In the genomic region with DNA sequence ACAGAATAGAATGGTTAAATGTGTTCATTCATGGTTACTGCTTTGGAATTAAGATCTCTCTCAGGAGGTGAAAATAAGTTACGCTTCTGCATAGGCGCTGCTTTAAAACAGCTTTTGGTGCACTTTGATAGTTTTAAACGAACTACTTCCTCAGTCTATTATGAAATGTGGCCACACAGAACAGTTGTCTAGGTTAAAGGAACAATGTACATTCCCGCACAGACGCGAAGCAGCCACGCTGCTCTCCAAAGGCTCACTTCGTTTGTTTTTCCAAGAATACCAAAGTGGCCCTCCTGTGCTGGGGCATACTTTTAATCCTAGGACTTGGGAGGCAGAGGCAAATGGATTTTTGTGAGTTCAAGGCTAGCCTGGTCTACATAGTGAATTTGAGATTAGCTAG, we compare ENCODE assay signal across 23 mouse cellular contexts.
"Had no signal": no experiment of that assay in that cellular context is flagged by ENCODE, and none has a peak within 500 bp of the region (broad histone marks: within the 10 kb centered on the region; RNA-seq: fewer than 3 reads in every experiment).

No protein-coding gene starts in this region.

- H3K4me1 ChIP-seq: hindbrain, embryonic 10.5 days; hindbrain, embryonic 12.5 days; intestine, embryonic 15.5 days; limb, embryonic 15.5 days; liver, embryonic 12.5 days had no signal

- H3K4me3 ChIP-seq: heart, adult 2 months; hindbrain, embryonic 10.5 days; hindbrain, embryonic 12.5 days; intestine, embryonic 15.5 days; layer of hippocampus, adult 2 months; limb, embryonic 13.5 days; limb, embryonic 15.5 days; liver, embryonic 12.5 days had no signal

- ATAC-seq: hindbrain, embryonic 16.5 days; inflammation-experienced regulatory T-cells, adult 6 months; intestine, embryonic 15.5 days; intestine, postnatal 0 days; liver, embryonic 12.5 days had no signal

- H3K9ac ChIP-seq: hindbrain, embryonic 12.5 days; hindbrain, embryonic 14.5 days; intestine, embryonic 15.5 days; limb, embryonic 13.5 days; limb, embryonic 15.5 days; liver, embryonic 12.5 days had no signal

- H3K27ac ChIP-seq: heart, adult 2 months; hindbrain, embryonic 10.5 days; hindbrain, embryonic 12.5 days; hindbrain, embryonic 14.5 days; intestine, embryonic 15.5 days; layer of hippocampus, adult 2 months; limb, embryonic 13.5 days; limb, embryonic 15.5 days; liver, embryonic 12.5 days had no signal

- H3K27me3 ChIP-seq: hindbrain, embryonic 12.5 days; intestine, embryonic 15.5 days; limb, embryonic 13.5 days; limb, embryonic 15.5 days; liver, embryonic 12.5 days had no signal

- H3K9me3 ChIP-seq: hindbrain, embryonic 10.5 days; hindbrain, embryonic 12.5 days; intestine, embryonic 15.5 days; limb, embryonic 13.5 days; limb, embryonic 15.5 days; liver, embryonic 12.5 days had no signal

- H3K4me2 ChIP-seq: heart, embryonic 11.5 days; hindbrain, embryonic 12.5 days; hindbrain, embryonic 14.5 days; intestine, embryonic 15.5 days; limb, embryonic 13.5 days; limb, embryonic 15.5 days; liver, embryonic 12.5 days had no signal

- DNase-seq: gastrocnemius, postnatal 14 days; gastrocnemius, postnatal 36 days; heart, adult 2 months; heart, postnatal 10 days; heart, postnatal 4 days; kidney, adult 18-20 months; kidney, adult 8-10 months; kidney, postnatal 10 days; kidney, postnatal 25 days; kidney, postnatal 4 days; left cerebral cortex, postnatal 4 days had no signal
